Mouse (Mus musculus): ENCODE measurements around the gene Prkcq.

GRCm38 (mm10) chr2:11300362-11300761, 128.5 kb downstream of the Prkcq start:
- TF ChIP-seq CTCF (conservative IDR thresholded peaks at IDR 0.05; ENCODE audit: insufficient read depth, insufficient read length, low read depth, low read length) (no peak), POLR2A (IDR thresholded peaks at IDR 0.05; ENCODE audit: low read depth, low read length) (no peak)

Data from kidney, adult 2 months (tissue).